Mouse (Mus musculus) lung, embryonic 16.5 days (tissue): ENCODE data around the gene Ufsp2. TPM values are rescaled to one million over a fixed set of nuclear protein-coding genes. Genes with fewer than 3 reads are reported as not detected.

Source experiments
- ATAC-seq: fragments of 200-750 bp; cut with Nextera tagmentation; 2 replicates; pipeline ENCODE4 v1.8.0; 2017; ENCODE audit warnings: low read depth, mild to moderate bottlenecking, moderate library complexity
- H3K27ac ChIP-seq: fragments of 300-500 bp; sonication (generic); 2 replicates; pipeline ENCODE4 v1.5.1; 2014; ENCODE audit warnings: mild to moderate bottlenecking, control low read depth, low read length
- H3K27me3 ChIP-seq: fragments of 300-500 bp; sonication (generic); 2 replicates; pipeline ENCODE4 v1.6.1; 2014; ENCODE audit warnings: low read depth, low read length, mixed read lengths; ENCODE audit not compliant: control insufficient read depth, insufficient read depth
- H3K36me3 ChIP-seq: fragments of 300-500 bp; sonication (generic); 2 replicates; pipeline ENCODE4 v1.6.1; 2014; ENCODE audit warnings: low read length; ENCODE audit not compliant: control insufficient read depth, insufficient read depth
- H3K4me1 ChIP-seq: fragments of 300-500 bp; sonication (generic); replicated peaks from 2 replicates; pipeline ENCODE4 v1.6.1; 2014; ENCODE audit warnings: low read length, mixed read lengths; ENCODE audit not compliant: control insufficient read depth, insufficient read depth
- H3K4me2 ChIP-seq: fragments of 300-500 bp; sonication (generic); 2 replicates; pipeline ENCODE4 v1.6.1; 2014; ENCODE audit warnings: low read depth, low read length, control low read depth
- H3K4me3 ChIP-seq: fragments of 300-500 bp; sonication (generic); 2 replicates; pipeline ENCODE4 v1.5.1; 2014; ENCODE audit warnings: mild to moderate bottlenecking, low read length, control low read depth
- H3K9ac ChIP-seq: fragments of 300-500 bp; sonication (generic); 2 replicates; pipeline ENCODE4 v1.6.1; 2014; ENCODE audit warnings: low read length, control low read depth
- H3K9me3 ChIP-seq: fragments of 300-500 bp; sonication (generic); 2 replicates; pipeline ENCODE4 v1.6.1; 2016; ENCODE audit warnings: low read length; ENCODE audit not compliant: control insufficient read depth
- WGBS: fragments of 180-500 bp; shearing (Covaris S2); extraction: QIAGEN DNeasy Blood & Tissue Kit; methylation state at CpG from one replicate; pipeline ENCODE4 v1.1.7; 2014; 5-methylcytosine and 5-hydroxymethylcytosine counted together
- polyA plus RNA-seq: library from polyadenylated mRNA; unstranded; fragments of >200 nt; fragmentation: Nextera tagmentation; extraction: Ambion mirVana; gene quantifications from 2 replicates; pipeline ENCODE4 v1.2.1, GENCODE M21; 2015

Ufsp2 gene
- 82.7 and 90.7 TPM in 2 replicates for polyA plus RNA-seq

DNA sequence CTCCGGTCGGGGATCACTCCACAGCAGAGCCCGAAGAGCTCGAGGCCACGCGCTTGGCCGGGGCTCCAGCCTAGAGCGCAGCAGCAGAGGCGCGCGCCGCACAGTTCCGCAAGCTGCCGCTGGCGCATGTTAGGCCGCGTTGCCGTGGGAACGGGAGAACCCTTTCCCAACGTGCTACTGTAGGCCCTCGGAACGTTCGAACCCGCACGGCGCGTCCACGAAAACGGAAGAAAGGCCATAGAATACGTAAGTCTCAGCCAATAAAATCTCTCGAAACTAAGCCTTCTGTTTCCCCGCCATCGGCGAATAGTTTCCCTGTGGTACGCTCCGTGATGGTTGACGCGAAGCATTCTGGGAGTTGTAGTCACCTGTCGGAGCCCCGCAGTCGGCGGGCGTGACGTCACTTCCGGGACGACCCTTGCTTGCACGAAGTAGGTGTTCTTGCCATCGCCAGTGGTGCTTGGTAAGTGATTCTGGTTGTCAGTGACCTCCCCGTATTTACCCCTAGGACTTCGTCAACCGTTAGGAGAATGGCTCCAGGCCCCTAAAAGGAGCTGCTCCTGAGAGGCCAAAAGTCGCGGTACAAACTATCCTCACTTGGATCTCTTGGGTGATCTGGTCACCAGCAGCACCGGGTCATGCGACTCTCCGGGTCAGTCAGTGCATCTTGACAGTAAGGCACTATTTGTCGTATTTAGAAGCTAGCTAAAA lies at the start of gene Ufsp2, which contains the start of gene 1700029J07Rik:
Gene Ufsp2, plus strand, starts transcription at position 403 of the 711 bp plus-strand sequence.
Gene 1700029J07Rik, minus strand, starts transcription at position 127 of the 711 bp plus-strand sequence.
- WGBS: under 1% methylated on average over 57 of the region's 57 CpGs
- H3K4me2 ChIP-seq: peak within 1 kb of the TSS; percentile 83
- H3K27ac ChIP-seq: peak within 1 kb of the TSS; percentile 79
- peak within 1 kb of the TSS; percentile 77 for H3K9ac ChIP-seq
- H3K27me3 ChIP-seq: no peaks in the 10 kb centered on the region
- peaks cover 6% of the 10 kb centered on the region for H3K4me1 ChIP-seq
- peaks cover 7% of the 10 kb centered on the region; the same call in 1 of the 2 replicates for H3K9me3 ChIP-seq
- H3K4me3 ChIP-seq: peak within 1 kb of the TSS; percentile 88
- peaks cover 10% of the 10 kb centered on the region for H3K36me3 ChIP-seq
- peak; percentile 98 for ATAC-seq

DNA sequence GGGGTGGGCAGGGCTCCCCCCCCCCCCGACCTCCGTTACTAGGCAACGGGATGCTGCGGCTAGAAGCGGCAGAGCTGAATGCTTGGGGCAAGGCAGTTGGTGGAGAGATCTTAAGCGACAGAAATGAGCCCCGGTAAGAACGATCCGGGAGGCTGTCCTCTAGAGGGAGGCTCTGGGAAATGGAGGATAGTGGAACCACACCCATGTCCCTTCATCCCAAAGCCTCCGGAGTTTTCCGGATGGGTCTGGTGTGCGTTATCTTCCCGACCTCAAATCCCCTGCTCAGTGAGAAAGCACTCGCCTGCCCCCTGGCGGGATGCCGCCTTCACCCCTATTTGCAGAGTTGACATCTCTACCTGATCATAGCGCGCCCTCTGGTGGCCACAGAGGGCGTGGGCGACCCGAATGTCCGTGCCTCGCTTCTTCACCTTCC lies 40.7 kb upstream of the Ufsp2 start, which contains the start of gene Ccdc110:
Gene Ccdc110, plus strand, starts transcription at position 38 of the 433 bp plus-strand sequence.
- Histone ChIP-seq H3K36me3 (no peaks in the 10 kb centered on the region), H3K27ac (no peak within 1 kb of the TSS), H3K27me3 (no peaks in the 10 kb centered on the region), H3K4me1 (0 out of 2 replicates have a peak, but pooled peaks cover 2% of the 10 kb centered on the region), H3K9me3 (no peaks in the 10 kb centered on the region), H3K4me2 (peak within 1 kb of the TSS; percentile 55), H3K4me3 (peak within 1 kb of the TSS; percentile 32), H3K9ac (no peak within 1 kb of the TSS)
- ATAC-seq: peak; percentile 81
- 6% methylated on average over 21 of the region's 23 CpGs for WGBS

DNA sequence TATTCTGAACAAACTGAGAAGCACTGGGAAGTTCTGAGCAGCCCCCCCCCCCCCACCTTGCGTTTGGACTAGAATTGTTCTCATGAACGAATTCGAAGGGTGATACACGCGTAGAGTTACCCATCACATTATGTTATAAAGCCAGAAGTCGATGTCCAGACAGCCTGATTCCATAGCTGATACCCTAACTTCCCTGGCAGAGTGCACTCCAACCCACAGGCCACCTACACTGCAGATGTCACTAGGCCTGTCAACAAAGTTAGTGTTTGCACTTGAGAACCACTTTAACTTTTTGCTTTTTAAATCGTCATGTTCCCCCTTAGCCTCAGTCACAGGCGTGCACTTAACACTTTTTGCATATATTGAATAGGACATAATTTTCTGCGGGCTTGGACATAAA lies 38.3 kb upstream of the Ufsp2 start:
- no peaks in the 10 kb centered on the region for H3K36me3 ChIP-seq
- H3K27me3 ChIP-seq: no peaks in the 10 kb centered on the region
- no peaks in the 10 kb centered on the region for H3K9me3 ChIP-seq
- no peak overlapping the region for H3K4me2 ChIP-seq
- no peak for ATAC-seq
- 0 out of 2 replicates have a peak, but pooled peaks cover 2% of the 10 kb centered on the region for H3K4me1 ChIP-seq
- no peak overlapping the region for H3K9ac ChIP-seq
- H3K27ac ChIP-seq: no peak overlapping the region
- no peak overlapping the region for H3K4me3 ChIP-seq
- 77% methylated on average over 9 of the region's 9 CpGs for WGBS

DNA sequence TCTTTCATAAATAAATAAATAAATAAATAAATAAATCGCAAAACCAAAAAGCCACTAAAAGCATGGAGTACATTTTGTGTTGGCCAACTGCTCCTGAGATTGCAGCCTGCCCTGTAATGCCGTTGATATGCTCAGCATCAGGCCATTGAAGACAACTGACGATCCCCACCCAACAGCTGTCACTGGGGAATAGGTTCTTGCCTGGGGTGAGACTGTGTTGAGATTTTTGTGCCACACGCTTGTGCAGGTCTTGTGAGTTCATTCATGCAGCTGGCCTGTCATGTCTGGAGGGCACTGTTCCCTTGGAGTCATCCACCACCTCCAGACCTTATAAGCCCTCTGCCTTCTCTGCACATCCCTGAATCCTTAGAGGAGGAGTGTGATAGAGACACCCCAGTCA lies 29.0 kb upstream of the Ufsp2 start:
- no peak overlapping the region for H3K4me3 ChIP-seq
- no peak overlapping the region for H3K4me2 ChIP-seq
- no peak for ATAC-seq
- WGBS: 87% methylated on average over 4 of the region's 4 CpGs
- H3K36me3 ChIP-seq: no peaks in the 10 kb centered on the region
- H3K27ac ChIP-seq: no peak overlapping the region
- H3K27me3 ChIP-seq: no peaks in the 10 kb centered on the region
- H3K4me1 ChIP-seq: no peaks in the 10 kb centered on the region
- H3K9me3 ChIP-seq: no peaks in the 10 kb centered on the region
- no peak overlapping the region for H3K9ac ChIP-seq

DNA sequence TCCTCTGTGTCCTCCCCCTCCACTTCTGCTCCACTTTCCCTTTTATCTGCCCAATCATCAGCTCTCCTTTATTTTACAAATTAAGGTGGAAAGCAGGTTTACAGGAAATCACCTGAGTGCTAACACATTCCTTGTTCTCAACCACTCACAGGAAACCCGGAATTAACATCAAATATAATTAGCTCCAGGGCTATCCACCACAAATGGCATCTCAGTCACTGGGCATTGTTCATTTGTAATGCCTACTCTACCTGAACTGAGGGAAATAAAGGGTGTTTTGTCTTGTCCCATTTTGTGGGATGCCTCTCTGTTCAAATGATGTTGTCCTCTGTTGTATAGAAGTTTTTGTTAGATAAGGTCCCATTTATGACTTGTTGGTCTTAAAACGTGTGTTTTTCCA lies 24.7 kb upstream of the Ufsp2 start:
- 48% methylated on average over 2 of the region's 2 CpGs for WGBS
- no peak overlapping the region for H3K9ac ChIP-seq
- no peak for ATAC-seq

DNA sequence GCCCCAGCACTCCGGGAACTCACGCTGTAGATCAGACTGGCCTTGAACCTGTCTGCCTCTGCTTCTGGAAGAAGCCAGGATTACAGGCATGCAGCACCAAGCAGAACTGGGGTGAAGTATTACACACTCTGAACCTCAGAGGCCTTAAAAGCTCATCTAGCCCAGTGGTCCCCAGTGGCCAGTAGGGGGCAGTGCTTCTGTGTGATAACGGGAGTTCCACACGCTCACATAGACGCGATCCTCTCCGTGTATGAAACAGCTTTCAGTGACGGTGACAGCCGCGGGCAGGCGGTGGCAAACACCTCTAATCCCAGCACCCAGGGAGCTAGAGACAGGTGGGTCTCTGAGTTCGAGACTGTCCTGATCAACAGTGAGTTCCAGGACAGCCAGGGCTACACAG lies 4.4 kb upstream of the Ufsp2 start:
- H3K9ac ChIP-seq: no peak overlapping the region
- no peak overlapping the region for H3K27ac ChIP-seq
- H3K36me3 ChIP-seq: peaks cover 3% of the 10 kb centered on the region; the same call in 1 of the 2 replicates
- no peak overlapping the region for H3K4me3 ChIP-seq
- 93% methylated on average over 12 of the region's 12 CpGs for WGBS
- ATAC-seq: no peak
- H3K4me1 ChIP-seq: peaks cover under 1% of the 10 kb centered on the region
- no peaks in the 10 kb centered on the region for H3K27me3 ChIP-seq
- peaks cover 7% of the 10 kb centered on the region; the same call in 1 of the 2 replicates for H3K9me3 ChIP-seq
- no peak overlapping the region for H3K4me2 ChIP-seq

More for the DNA sequence above, 24.7 kb upstream of the Ufsp2 start:
- Histone ChIP-seq H3K4me3 (no peak overlapping the region), H3K27me3 (no peaks in the 10 kb centered on the region), H3K4me1 (no peaks in the 10 kb centered on the region), H3K36me3 (no peaks in the 10 kb centered on the region), H3K9me3 (no peaks in the 10 kb centered on the region), H3K4me2 (no peak overlapping the region), H3K27ac (no peak overlapping the region)

DNA sequence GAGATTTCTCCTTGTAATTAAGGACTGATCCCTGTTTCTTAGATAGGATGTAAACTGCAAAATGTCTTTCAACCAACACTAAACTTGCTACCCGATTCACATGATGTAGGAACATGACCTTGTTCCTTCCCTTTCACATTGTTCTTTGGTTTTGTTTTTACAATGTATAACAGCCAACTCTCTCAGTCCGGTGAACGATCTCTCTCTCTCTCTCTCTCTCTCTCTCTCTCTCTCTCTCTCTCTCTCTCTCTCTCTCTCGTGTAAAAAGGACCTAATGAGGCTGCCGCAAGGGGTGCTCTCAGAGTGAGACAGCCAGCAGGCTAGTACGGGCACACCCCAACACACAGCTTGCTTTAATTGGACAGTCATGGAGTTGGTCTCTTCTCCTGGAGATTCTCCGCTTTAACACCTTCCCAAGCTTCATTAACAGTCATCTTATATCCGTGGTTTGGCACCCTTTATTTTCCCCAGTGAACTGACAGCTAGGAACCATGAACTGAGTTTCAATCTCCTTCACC lies 1.3 kb upstream of the Ufsp2 start:
- 71% methylated on average over 8 of the region's 8 CpGs for WGBS
- peak overlapping the region; percentile 88; the same call in 1 of the 2 replicates for H3K4me3 ChIP-seq
- H3K36me3 ChIP-seq: peaks cover 10% of the 10 kb centered on the region
- ATAC-seq: no peak
- peak overlapping the region; percentile 79; the same call in 1 of the 2 replicates for H3K27ac ChIP-seq
- peak overlapping the region; percentile 77; the same call in 1 of the 2 replicates for H3K9ac ChIP-seq
- peaks cover 7% of the 10 kb centered on the region; the same call in 1 of the 2 replicates for H3K9me3 ChIP-seq
- peak overlapping the region; percentile 83 for H3K4me2 ChIP-seq
- peaks cover 6% of the 10 kb centered on the region for H3K4me1 ChIP-seq
- no peaks in the 10 kb centered on the region for H3K27me3 ChIP-seq

DNA sequence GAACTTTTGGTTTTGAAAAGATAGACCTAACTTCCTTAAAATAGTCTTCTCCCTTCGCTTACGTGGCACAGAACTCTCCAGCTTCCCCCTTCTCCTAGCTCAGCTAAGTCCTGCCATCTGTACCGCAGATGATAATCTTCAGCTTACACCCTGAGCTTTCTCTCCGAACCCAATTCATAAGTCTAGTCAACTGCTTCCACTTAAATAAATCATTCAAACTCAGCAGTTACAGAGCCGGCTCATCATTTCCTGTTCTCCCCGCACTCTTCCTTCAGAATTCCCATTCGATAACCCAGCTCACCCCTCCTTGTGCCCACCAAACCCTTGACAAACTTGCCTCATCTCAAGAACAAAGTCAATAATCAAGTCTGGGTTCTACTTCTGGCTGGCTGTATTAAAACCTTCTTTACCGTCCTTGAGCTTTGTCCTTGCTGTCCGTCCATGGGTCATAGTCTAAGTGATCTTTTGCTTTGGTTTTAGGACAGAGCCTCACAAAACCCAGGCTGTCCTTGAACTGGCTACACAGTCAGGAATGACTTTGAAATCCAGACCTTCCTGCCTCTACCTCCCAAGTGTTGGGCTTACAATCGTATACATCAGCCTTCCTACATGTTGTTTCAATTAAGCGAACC lies 625 bp downstream of the Ufsp2 start:
- H3K4me2 ChIP-seq: peak overlapping the region; percentile 83
- peak overlapping the region; percentile 88 for H3K4me3 ChIP-seq
- H3K9ac ChIP-seq: peak overlapping the region; percentile 77
- ATAC-seq: peak; percentile 17; the same call in 1 of the 2 replicates
- peak overlapping the region; percentile 75 for H3K27ac ChIP-seq
- H3K36me3 ChIP-seq: peaks cover 12% of the 10 kb centered on the region
- peaks cover 4% of the 10 kb centered on the region; the same call in 1 of the 2 replicates for H3K9me3 ChIP-seq
- peaks cover 6% of the 10 kb centered on the region for H3K4me1 ChIP-seq
- 46% methylated on average over 11 of the region's 11 CpGs for WGBS
- H3K27me3 ChIP-seq: no peaks in the 10 kb centered on the region

DNA sequence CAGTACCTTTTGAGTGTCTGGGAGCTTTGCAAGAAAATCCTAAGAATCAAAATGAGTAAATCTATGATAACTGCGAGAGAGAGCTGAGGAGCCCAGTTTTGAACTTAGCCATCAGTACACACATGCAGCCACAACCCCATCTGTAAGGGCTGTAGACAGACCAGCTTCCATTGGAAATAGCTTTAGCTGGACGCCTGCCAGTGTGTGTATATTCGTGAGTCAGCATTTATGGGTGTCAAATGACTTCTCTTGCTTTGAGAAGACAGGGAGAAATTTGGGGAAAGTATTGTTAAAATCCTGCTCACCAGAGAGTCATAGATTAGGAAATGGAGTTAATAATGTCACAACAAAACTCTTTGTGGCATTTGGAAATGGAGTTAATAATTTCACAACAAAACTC lies 11.3 kb downstream of the Ufsp2 start:
- Histone ChIP-seq H3K27me3 (no peaks in the 10 kb centered on the region), H3K4me1 (no peaks in the 10 kb centered on the region), H3K4me2 (no peak overlapping the region), H3K9ac (no peak overlapping the region), H3K36me3 (peaks cover 22% of the 10 kb centered on the region), H3K27ac (no peak overlapping the region), H3K4me3 (no peak overlapping the region), H3K9me3 (no peaks in the 10 kb centered on the region)
- WGBS: 43% methylated on average over 3 of the region's 3 CpGs
- no peak for ATAC-seq
